Mouse (Mus musculus) G1E (cell line): ENCODE data around the gene Prlh.

ENCODE experiments used
- CTCF ChIP-seq: IDR thresholded peaks from 2 replicates; pipeline ENCODE4 v1.5.1; 2012; ENCODE audit warnings: low read depth, low read length, inconsistent platforms, mixed read lengths
- GATA1 ChIP-seq: IDR thresholded peaks from 2 replicates; pipeline ENCODE4 v1.6.1; 2012; ENCODE audit warnings: borderline replicate concordance, low read length, inconsistent platforms, mixed read lengths
- GATA2 ChIP-seq: IDR thresholded peaks from 2 replicates; pipeline ENCODE4 v1.6.1; 2012; ENCODE audit warnings: low read depth, low read length, inconsistent platforms, borderline replicate concordance
- TAL1 ChIP-seq: conservative IDR thresholded peaks from 2 replicates; pipeline ENCODE4 v1.6.1; 2012; ENCODE audit warnings: low read depth, low read length, inconsistent platforms, mixed read lengths

GRCm38 (mm10) chr1:90928575-90928934 is 24.4 kb upstream of the Prlh start:
- TF ChIP-seq GATA1 (no peak), CTCF (0 out of 2 replicates have a peak, but pooled peaks have one; percentile 5), TAL1 (no peak), GATA2 (no peak)
